Mouse (Mus musculus): ENCODE results near the gene Gm4981. TPM values are rescaled to one million over a fixed set of nuclear protein-coding genes. Genes with fewer than 3 reads are reported as not detected.

Gm4981 gene
- not detected in 2 replicates for polyA plus RNA-seq (2012; rRNA removed)

GRCm38 (mm10) chr10:58236613-58237012 is at the start of gene Gm4981:
Gene Gm4981 (minus strand): TSS chr10:58236701.

DNA sequence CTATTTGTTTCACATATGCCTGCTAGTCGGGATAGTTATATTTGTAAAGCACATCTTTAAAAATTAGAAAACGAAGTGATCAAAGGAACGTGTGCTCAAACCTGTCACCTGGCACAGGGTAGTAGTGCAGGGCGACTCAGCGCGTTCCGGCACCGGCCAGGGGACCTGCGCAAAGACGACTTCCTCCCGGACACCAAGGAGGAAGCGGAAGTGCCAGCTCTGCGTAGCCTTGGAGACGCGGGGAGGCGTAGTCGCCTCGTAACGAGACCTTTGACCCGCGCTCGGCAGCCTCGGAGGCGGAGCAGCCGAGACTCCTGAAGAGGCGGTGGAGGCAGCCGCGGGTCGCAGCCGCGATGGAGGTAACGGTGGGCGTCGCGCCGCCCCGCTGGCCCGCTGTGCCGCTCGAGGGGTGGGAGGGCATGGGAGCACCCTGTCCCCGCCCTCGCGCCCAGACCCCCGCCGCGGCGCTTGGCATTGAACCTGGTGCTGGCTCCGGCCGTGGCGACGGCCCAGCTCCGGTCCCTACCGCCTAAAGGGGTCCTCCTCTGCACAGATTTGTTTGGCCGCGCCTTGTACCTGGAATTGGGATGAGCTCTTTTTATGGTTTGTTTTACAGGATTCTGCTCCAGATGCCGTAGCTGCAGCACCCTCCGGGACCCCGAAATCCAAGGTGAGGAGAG is 18.9 kb upstream of the Gm4981 start, which contains the start of gene Gcc2:
TSS of gene Gcc2 (plus strand) at position 285 of the 680 bp plus-strand sequence.

GRCm38 (mm10) chr10:58232641-58232969 is 3.9 kb downstream of the Gm4981 start, which contains the start of gene Duxf3:
Gene Duxf3 (minus strand): TSS chr10:58232675.

GRCm38 (mm10) chr10:58224827-58225785 is 11.4 kb downstream of the Gm4981 start, which contains the start of gene AW822073:
Gene AW822073 (minus strand): TSS chr10:58224930.

Other genes with a start within 250 kb of the Gm4981 start
- not detected in 2 replicates for gene AW822073, start 11.8 kb downstream of the Gm4981 start, polyA plus RNA-seq (2012; rRNA removed)
- not detected in 2 replicates for gene Duxf3, start 4.0 kb downstream of the Gm4981 start, polyA plus RNA-seq (2012; rRNA removed)
- gene Gcc2, start 18.8 kb upstream of the Gm4981 start, polyA plus RNA-seq (2012; rRNA removed): 35.9 and 39.3 TPM in 2 replicates
- 37.3 and 47.2 TPM in 2 replicates for gene Lims1, start 86.8 kb upstream of the Gm4981 start, polyA plus RNA-seq (2012; rRNA removed)
- 22.5 and 23.9 TPM in 2 replicates for gene Ranbp2, start 210.2 kb upstream of the Gm4981 start, polyA plus RNA-seq (2012; rRNA removed)